Mouse (Mus musculus) urinary bladder, postnatal 4 days (tissue): Measurements from ENCODE around the gene Apold1.
A peak's percentile ranks its signal among the peaks of the same experiment; 100 is the strongest.

Experiments
- DNase-seq, 2 experiments: peaks; one replicate each; pipeline ENCODE4 v3.0.0; 2021 to 2022; ENCODE audit warnings: low spot score in 2 of 2

Gene Apold1

DNA sequence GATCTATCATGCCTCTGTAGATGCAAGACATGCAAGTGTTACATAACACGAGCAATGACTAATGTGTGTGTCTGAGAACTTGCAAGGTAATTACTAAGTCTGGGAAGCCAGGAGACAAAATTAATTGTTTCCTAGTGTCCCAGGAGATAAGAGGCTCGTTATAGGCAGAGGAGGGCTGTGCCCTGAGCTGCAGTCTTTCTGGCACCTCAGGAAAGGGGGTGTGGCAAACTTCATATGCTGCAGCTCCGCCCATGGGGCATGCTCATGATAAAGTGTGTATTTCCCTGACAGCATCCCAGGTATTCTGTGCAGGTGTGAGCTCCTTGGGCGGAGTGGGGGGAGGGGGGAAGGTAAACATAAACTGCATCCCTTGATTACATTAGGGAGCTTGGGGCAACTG is 9.4 kb upstream of the Apold1 start:
- no peak for DNase-seq

DNA sequence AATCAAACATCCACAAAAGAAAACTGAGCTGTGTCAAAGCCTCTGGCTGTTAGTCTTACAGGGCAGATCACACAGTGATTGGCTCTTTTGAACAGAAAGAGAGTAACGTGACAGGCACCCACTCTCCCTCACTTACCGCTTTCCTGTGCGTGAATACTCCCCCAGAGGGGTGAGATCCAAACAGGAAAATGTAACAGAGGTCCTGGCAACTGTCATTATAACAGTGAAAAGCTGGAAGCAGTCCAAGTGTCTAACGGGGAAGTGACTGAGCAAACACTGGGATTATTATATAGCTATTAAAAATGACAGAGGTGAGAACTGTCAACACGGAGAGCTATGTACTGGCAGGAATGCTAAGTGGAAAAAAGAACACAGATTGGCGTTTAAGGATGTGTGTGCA is 4.9 kb upstream of the Apold1 start:
- no peak for DNase-seq

DNA sequence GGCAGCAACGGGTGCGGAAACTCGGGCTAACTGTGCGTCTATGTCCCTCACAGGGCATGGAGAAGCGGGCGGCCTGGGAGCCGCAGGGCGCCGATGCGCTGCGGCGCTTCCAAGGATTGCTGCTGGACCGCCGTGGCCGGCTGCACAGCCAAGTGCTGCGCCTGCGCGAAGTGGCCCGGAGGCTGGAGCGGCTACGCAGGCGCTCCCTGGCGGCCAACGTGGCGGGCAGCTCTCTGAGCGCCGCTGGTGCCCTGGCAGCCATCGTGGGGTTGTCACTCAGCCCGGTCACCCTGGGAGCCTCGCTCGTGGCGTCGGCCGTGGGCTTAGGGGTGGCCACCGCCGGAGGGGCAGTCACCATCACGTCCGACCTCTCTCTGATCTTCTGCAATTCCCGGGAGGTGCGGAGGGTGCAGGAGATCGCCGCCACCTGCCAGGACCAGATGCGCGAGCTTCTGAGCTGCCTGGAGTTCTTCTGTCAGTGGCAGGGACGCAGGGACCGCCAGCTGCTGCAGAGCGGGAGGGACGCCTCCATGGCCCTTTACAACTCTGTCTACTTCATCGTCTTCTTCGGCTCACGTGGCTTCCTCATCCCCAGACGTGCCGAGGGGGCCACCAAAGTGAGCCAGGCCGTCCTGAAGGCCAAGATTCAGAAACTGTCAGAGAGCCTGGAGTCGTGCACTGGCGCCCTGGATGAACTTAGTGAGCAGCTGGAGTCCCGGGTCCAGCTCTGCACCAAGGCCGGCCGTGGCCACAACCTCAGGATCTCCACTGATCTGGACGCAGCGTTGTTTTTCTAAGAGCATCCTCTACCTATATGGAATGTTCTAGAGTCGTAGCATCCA is 2.2 kb downstream of the Apold1 start:
- DNase-seq: peak; percentile 87 to 89

DNA sequence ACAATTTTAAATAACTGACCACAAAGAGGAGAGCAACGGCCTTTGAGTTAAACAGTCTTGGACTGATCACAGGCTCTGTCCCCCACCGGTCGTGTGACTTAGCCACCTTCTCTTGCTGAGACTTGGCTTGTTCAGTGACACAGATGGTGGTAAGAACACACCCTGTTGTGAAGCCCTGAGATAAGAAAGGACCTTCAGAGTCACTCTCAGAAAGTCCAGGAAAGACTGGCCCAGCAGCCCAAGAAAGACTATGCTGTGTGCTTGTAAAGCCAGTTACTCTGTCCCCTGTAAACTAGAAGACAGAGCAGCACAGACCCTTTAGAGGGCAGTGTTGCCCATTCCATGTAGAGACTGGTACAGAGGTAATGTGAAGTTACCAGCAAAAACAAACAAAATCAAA is 3.2 kb downstream of the Apold1 start:
- DNase-seq: no peak

DNA sequence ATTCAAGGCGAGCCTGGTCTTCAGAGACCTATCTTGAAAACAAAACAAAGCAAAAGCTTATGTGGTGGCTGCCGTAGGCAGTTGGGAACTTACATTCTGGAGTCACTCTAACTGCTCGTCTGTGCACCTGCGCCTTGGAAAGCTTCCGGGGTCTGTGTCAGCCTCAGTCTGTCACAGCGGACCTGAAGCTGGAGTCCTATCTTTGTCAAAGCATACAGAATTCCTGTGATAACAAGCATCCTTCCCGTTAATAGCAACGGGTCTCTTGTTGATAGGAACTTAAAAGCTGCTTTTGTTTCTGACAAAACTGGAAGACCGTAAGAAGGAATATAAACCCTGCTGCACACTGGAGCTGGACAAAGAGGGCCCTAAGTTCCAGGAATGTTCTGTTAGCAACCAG is 6.9 kb downstream of the Apold1 start:
- DNase-seq: no peak

DNA sequence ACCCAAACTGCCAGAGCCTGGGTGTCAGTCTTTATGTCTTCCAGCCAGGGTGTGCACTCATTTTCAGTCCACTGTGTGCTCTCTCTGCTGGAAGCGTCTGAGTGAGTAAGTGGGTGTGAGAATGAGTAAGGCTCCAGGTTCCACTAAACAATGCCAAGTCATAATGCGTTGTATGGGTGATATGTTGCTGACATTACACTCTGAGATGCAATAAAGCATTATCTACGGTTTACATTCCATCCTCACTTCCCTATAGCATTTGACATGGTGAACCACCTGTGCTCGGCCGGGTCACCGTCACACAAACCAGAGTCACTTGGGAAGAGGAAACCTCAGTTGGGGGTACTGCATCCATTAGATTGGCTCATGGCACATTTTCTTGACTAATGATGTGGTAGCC is 9.2 kb downstream of the Apold1 start:
- no peak for DNase-seq

DNA sequence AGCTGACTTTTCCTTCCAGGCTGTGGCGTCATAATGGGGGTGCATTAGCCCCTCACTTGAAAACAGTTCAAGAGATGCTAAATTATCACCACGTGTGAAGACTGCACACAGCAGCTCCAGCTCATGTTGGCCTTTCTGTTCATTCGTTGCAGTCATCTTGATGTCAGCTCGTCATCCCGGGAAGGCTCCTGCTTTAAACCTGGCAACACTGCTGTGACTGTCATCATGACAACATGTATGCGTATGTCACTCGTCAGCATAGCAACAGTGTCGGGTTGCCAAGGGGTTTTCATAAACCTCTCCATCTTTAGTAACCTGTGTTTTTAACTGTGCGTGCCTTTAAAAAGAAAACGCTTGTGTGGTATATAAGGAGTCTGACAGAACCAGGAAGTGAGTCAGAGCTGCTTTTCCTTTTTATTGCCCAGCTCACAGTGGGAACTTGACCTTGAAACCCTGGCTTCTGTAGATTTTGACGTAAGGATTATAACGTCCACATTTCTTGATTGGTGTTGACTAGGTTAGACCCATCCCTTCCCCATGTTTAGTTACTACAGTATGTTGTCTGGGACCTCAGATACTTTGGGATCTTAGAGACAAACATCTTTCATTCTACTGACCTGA is 12.6 kb downstream of the Apold1 start:
- no peak for DNase-seq

DNA sequence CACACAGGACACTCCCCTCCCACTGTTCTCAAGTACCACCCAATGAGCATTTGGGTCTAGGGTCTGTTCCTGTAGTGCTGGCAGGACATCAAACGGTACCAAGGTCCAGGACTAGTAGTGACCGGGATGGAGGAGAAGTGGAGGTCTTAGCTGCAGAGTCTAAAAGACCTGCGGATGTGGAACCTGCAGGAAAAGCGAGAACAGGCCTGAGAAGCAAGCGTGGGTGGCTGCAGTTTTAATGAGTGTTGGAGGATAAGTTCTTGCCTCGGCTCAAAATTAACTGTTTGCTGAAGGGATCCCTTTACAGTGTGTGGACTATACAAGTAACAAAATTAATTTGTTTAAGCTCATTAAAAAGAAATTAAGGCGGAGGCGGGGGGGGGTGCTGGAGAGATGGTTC is 13.5 kb downstream of the Apold1 start:
- DNase-seq: no peak

DNA sequence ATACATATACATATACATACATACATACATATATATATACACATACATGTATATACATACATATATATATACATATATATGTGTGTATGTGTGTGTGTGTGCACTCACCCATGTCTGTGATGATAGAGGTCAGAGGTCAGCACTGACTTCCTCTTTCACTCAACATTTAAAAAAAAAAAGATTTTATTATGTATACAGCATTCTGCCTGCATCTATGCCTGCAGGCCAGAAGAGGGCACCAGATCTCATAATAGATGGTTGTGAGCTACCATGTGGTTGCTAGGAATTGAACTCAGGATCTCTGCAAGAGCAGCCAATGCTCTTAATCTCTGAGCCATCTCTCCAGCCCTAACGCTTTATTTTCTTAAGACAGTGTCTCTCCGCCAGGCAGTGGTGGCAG is 15.4 kb downstream of the Apold1 start:
- DNase-seq: no peak

DNA sequence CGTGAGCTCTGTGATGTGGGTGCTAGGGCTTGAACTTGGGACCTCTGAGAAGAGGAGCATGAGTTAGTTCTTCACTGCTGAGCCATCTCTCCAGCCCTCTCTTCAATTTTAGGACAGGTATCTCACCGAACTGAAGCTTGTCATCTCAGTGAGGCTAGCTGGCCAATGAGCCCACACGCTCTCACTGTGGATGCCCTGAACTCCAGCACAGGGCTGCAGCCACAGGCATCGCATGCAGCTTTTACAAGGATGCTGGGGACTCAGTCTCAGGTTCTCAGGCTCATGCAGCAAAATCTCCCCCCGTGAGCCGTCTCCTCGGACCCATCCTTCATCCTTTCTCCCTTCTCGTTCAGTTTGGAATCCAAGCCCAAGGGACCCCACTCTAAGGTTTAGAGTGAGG is 16.6 kb downstream of the Apold1 start:
- DNase-seq: no peak

DNA sequence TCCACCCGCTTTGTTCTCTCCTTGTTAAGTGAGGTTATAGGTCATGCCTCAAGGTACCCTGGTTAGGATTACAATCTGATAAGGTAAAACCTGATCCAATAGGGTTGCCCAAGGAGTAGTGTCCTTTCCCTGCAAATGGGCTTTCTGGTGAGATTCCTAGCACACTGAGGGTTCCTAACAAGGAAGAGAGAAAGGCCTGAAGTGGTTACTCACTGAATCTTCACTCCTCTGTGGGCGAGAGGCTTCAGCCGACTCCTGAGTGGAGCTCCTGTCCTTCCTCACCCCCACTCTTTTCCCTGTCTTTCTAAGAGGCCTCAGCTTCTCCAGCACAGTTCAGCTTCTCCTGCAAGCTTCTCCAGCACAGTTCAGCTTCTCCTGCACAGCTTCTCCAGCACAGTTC is 17.3 kb downstream of the Apold1 start:
- DNase-seq: no peak

DNA sequence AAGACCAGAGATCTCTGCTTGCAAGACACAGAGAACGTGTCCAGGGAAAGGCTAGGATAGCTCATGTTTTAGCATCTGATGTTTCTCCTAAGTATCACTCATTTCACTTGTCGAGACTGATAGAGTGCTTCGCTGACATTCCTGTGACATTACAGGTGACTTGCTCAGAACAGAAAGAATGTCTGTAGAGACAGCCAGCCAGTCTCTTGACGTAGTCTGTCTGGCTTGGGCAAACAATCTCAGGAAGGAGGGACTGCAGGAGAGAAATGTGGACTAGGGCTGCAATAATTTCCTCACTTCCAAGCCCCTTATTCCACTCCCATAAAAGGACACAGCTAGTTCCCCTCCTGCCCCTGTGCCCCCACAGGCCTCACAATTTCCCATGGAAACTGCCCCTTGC is 18.8 kb downstream of the Apold1 start:
- DNase-seq: no peak

DNA sequence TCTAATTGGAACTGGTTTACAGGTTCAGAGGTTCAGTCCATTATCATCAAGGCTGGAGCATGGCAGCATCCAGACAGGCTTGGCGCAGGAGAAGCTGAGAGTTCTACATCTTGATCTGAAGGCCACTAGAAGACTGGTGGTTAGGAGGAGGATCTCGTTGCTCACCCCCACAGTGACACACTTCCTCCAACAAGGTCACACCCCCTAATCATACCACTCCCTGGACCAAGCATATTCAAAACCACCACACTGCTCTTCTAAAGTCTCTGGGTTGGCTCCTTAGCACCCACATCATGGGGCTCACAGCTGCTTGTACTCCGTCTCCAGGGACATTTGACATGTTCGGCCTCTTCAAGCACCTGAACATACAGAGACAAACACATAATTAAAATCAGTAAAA is 20.5 kb downstream of the Apold1 start:
- no peak for DNase-seq

DNA sequence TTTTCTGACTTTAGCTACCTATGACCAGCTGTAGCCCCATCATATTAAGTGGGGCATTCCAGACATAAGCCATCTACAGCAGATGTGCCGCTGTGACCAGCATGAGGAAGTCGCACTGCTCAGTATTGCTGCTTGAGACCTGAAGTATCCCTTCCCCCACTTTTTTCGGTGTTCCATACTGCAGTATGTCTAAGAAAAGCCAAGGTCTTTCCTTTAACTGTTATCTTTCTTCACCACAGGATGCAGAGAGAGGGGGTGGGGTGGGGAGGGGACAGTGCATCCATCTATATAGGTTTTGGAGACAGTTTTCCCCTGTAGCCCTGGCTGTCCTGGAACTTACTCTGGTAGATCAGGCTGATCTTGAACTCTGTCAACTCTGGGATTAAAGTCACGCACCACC is 24.9 kb downstream of the Apold1 start:
- DNase-seq: no peak

DNA sequence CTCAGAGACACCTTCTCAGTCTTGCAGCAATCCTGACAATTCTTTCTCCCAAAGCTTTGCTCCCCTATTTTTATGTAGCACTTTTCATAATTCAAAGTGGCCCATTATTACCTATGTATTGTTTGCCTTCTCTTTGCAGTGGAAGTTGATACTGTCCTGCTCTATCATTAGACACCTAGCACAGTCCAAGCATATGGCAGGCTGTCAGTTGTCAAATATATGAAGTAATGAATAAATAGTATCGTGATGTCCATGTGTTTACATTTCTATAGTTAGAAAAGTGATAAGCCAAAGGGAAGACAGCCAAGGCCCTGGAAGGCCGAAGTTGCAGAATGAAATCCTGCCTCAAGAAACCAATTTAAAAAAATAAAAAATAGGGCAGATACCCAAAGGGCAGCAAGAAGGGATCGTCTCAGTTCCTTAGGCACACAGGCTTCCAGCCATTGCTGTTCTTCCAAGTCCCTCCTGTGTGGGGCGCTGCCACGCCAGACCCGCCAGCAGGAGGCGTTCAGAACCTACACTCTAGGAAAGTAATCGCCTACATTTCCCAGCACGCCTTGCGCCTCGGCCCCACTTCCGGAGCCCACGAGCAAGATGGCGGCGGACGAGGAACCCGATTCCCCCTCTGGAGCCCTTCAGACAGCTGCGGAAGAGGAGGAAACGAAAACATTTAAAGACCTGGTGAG is 29.7 kb downstream of the Apold1 start, which contains the start of gene Ddx47:
Gene Ddx47 (plus strand): TSS at position 565 of the 686 bp plus-strand sequence.
- DNase-seq: peak; percentile 87 to 94

DNA sequence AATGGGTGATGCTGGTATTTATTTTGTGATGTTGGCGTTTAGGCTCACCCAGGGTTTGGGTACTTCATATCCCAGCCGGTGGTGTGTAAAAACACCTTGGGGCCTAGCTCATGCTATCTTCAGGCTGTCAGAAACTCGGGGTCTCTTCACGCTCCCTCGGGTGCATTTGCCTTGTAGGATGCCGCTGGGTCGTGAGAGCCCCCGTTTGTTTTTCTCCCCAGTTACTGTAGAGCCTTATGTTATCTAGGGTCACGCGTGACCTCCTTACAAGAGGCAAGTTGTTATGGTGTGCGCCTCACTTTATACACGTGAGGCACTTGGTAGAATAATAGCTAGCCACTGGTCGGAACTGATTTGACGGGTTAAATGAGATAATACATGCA is 30.2 kb downstream of the Apold1 start:
- DNase-seq: no peak

DNA sequence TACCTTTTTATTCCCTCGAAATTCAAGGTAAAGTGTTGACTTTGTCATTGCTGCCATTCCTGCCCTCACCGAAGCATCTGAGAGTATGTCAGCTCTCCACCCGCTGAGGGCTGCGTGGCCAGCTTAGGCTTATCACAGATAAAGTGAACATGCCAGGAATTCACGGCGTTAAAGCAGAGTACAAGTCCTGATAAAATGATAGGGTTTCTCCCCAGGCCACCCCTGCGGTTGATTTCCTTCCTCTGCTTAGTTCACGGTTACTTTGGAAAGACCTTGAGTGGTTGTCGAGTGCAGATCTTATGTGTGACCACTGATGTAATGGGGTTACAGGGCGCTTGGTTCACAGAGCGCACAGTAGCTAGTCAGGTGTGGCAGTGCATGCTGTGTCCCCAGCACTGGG is 35.7 kb downstream of the Apold1 start:
- DNase-seq: no peak

DNA sequence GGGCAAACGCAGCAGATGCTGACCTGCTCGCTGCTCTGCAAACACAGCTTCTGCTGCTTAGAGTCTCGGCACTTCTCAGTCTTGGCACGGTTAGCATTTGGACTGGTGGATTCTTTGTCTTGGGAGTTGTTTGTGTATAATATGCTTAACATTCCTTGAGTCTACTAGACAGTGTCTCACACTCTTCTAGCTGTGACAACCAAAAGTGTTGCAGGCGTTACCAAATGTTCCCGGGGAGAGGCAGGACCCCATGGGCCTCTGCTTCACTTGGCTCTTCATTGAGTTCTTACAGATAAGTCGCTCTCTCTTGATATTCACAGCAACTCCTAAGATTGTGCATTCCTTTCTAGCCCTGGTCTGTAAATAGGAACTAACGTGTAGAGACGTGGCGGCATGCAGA is 38.0 kb downstream of the Apold1 start:
- no peak for DNase-seq

DNA sequence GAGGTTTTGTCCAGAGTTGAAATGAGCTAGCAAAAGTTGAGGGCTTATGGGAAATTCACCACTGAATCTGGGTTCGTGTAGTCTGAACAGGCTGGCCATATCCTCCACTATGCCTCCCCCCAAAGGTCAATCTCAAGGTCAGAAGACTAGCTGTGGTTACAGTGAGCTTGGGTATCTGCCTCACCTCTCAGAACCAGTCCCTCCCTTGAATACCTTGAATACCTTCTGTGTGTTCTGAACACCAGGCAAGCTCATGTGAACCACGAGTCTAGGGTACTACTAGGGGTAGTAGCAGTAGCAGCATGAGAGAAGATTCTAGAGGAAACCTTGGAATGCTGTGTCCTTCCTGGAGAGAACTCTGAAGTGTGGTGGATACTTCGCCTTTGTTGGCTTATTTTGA is 40.1 kb downstream of the Apold1 start:
- DNase-seq: no peak

DNA sequence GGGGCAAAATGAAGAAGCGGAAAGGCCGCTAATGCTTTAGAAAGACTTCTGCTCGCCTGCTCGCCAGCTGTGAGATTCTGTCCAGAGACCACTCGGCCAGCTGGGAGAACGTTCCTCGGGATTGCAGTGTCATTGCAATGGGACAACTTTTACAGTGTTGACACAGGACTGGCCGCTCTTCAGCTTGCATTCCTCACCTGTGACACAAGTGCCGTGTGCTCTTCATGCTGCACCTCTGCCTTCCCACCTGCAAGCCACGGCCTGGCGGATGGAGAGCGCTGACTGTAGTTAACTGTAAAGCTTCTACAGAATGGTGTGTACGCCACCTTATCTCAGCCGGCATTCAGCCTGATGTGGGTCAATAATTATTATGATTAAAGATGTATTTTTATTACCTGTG is 41.9 kb downstream of the Apold1 start:
- no peak for DNase-seq

DNA sequence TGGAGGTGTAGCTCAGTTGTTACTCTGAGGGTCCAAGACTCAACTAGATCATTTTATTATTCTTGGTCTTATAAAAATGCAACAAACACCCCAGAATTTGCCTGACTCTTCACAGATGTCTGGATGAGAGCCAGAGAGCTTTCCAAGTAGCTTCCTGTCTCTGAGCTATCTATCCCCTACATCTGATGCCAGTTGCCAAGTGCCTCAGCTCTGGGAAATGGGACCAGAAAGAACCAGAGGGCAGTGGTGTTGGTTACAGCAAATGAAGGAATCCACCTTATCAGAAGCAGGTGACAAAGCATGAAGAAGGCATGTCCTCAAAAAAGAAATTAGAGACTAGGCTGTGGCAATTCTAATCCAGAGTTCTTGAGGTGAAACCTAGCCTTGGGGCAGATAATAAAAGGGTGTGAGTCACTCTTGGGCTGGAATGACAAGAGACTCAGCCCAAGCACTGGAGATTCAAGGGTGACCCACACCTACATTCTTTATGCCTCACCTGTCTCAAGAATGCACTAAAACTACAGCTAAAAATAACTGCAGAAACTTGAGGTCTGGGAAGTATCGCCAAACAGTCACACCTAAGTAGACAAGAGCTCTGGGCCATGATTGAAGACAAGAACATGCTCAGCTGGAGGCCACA is 43.4 kb downstream of the Apold1 start:
- DNase-seq: no peak

DNA sequence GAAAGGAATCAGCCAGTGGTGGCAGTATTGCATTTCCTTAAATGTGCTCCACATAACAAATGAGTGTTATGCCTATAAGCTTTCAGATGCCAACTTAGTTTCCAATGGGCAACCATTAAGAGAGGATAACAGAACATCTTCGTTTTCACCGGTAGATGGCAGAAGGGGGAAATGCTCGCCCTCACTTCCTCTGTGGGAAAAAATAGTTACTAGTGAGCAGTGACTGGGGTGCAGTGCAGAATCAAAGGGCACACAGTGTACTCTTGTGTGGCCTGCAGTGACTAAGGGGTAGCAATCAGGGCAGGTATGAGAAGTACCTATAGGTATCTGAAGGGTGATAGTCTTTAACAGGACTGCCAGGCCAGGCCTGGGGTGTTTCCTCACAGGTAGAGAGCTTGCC is 44.7 kb downstream of the Apold1 start:
- DNase-seq: no peak

DNA sequence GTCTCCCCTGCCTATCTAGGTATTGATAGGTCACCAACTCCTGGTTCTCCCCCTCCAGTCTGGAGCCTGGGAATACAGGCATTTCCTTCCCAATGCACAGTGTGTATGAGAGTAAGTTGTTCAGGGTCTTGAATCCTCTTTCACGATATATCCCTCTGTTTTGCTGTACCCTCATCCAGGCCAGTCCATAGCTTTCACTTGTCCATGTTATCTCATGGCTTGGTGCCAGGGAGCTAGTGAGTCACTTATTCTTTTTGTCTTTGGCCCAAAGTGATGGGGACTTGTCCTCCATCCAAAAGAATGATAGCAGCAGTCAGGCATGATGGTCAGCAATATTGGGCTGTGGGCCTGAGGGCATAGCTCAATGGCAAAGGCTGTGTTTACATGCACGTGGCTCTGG is 45.2 kb downstream of the Apold1 start:
- no peak for DNase-seq
